Mouse (Mus musculus) G1E (cell line): ENCODE measurements around the gene Coro2b. TPM values are rescaled to one million over a fixed set of nuclear protein-coding genes. Genes with fewer than 3 reads are reported as not detected.

Experiments used
- ATAC-seq: 2 replicates; pipeline ENCODE4 v1.8.0; 2016; ENCODE audit warnings: mild to moderate bottlenecking; ENCODE audit not compliant: insufficient number of reproducible peaks, poor library complexity, low FRiP score, severe bottlenecking; ENCODE audit errors: extremely low read depth
- DNase-seq: peaks from one replicate; pipeline ENCODE4 v3.0.0; 2012; ENCODE audit warnings: low spot score
- H3K27me3 ChIP-seq: 2 replicates; pipeline ENCODE4 v1.6.1; 2012; ENCODE audit warnings: mild to moderate bottlenecking, low read length, inconsistent platforms; ENCODE audit not compliant: insufficient read depth
- H3K36me3 ChIP-seq: replicated peaks from 2 replicates; pipeline ENCODE3; 2012; ENCODE audit warnings: mild to moderate bottlenecking, inconsistent platforms
- H3K4me1 ChIP-seq: 2 replicates; pipeline ENCODE4 v1.6.1; 2012; ENCODE audit warnings: low read depth, low read length, inconsistent platforms, mixed read lengths; ENCODE audit not compliant: insufficient read depth
- H3K4me3 ChIP-seq: 2 replicates; pipeline ENCODE4 v1.5.1; 2012; ENCODE audit warnings: low read depth, mild to moderate bottlenecking, inconsistent platforms, low read length, moderate library complexity, mixed read lengths
- H3K9me3 ChIP-seq: replicated peaks from 2 replicates; pipeline ENCODE4 v1.6.1; 2012; ENCODE audit warnings: inconsistent platforms
- CTCF ChIP-seq: IDR thresholded peaks from 2 replicates; pipeline ENCODE4 v1.5.1; 2012; ENCODE audit warnings: low read depth, low read length, inconsistent platforms, mixed read lengths
- GATA1 ChIP-seq: IDR thresholded peaks from 2 replicates; pipeline ENCODE4 v1.6.1; 2012; ENCODE audit warnings: borderline replicate concordance, low read length, inconsistent platforms, mixed read lengths
- GATA2 ChIP-seq: IDR thresholded peaks from 2 replicates; pipeline ENCODE4 v1.6.1; 2012; ENCODE audit warnings: low read depth, low read length, inconsistent platforms, borderline replicate concordance
- POLR2AphosphoS5 ChIP-seq: IDR thresholded peaks from 2 replicates; pipeline ENCODE4 v1.6.1; 2012; ENCODE audit warnings: low read depth, low read length, inconsistent platforms; ENCODE audit not compliant: insufficient replicate concordance
- TAL1 ChIP-seq: conservative IDR thresholded peaks from 2 replicates; pipeline ENCODE4 v1.6.1; 2012; ENCODE audit warnings: low read depth, low read length, inconsistent platforms, mixed read lengths
- polyA plus RNA-seq: library from polyadenylated mRNA; stranded (reverse); fragments of >175 nt; gene quantifications from 2 replicates; pipeline ENCODE4 v1.2.3, GENCODE M21; 2012
- total RNA-seq, 2 experiments: library from RNA; stranded (forward) in 1 of 2; stranded (reverse) in 1 of 2; fragments of 200-1000 nt in 1 of 2; fragments of >200 nt in 1 of 2; fragmentation: Nextera tagmentation in 1 of 2; gene quantifications; 2 replicates each; pipeline ENCODE4 v1.2.3; 2014 to 2017

Gene Coro2b
- total and polyA plus RNA-seq, 3 experiments, result 0.16 TPM; not detected in 2

DNA sequence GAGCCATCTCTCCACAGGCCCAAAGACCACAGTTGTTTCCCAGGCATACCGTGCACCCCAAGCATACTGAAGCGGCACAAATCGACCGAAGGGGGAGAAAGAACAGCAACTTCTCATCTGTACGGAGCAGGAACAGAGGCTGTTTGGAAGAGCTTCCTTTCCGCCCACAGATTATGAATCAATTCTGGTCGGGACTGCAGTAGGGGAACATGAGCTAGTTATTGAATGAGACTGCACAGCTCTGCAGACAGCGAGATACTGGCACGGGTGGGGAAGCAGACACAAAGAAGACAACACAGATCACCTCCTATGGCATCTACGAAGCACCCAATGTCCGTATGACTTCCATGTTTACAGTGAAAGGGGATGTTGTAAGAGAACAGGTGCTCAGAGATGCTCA lies 8.3 kb downstream of the Coro2b start:
- peaks cover 21% of the 10 kb centered on the region for H3K27me3 ChIP-seq
- no peaks in the 10 kb centered on the region for H3K36me3 ChIP-seq
- no peak overlapping the region for H3K4me3 ChIP-seq
- DNase-seq, result no peak
- H3K4me1 ChIP-seq, result no peaks in the 10 kb centered on the region
- ATAC-seq, result no peak
- TF ChIP-seq GATA1 (no peak), CTCF (no peak), GATA2 (no peak), POLR2AphosphoS5 (no peak), TAL1 (no peak)
- no peaks in the 10 kb centered on the region for H3K9me3 ChIP-seq

- Histone ChIP-seq H3K27me3 (peaks cover 21% of the 10 kb centered on the region), H3K4me3 (no peak overlapping the region), H3K9me3 (no peaks in the 10 kb centered on the region), H3K36me3 (no peaks in the 10 kb centered on the region), H3K4me1 (no peaks in the 10 kb centered on the region)
- DNase-seq (no peak), ATAC-seq (no peak)
- TF ChIP-seq TAL1 (no peak), POLR2AphosphoS5 (no peak), GATA1 (no peak), CTCF (no peak), GATA2 (no peak)
Measured at GRCm38 (mm10) chr9:62526858-62527257, 10.0 kb downstream of the Coro2b start.

DNA sequence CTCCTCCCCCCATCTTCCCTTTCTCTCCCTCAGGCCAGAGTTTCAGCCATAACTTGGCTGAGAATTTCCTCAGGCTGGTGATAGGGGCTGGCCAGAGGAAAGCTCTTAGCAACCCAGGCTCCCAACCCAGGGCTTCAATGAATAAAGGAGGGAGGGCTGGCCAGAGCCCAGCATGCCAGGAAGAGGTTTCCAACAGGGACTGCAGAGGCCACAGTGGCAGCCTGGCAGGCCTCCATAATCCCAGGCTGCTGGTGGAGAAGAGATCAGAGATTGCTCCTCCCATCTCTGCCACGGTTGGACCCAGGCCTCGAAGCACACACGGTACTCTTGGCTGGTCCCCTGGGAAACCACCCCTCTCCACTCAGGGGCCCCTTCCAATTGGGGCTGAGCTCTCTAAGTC lies 10.4 kb downstream of the Coro2b start:
- Histone ChIP-seq H3K27me3 (peaks cover 19% of the 10 kb centered on the region), H3K4me1 (no peaks in the 10 kb centered on the region), H3K36me3 (no peaks in the 10 kb centered on the region), H3K4me3 (no peak overlapping the region), H3K9me3 (no peaks in the 10 kb centered on the region)
- DNase-seq (no peak), ATAC-seq (no peak)
- no peak for TF ChIP-seq GATA1
- no peak for TF ChIP-seq GATA2
- TF ChIP-seq CTCF, result no peak
- TF ChIP-seq POLR2AphosphoS5, result no peak
- no peak for TF ChIP-seq TAL1

GRCm38 (mm10) chr9:62524761-62525308 lies 12.0 kb downstream of the Coro2b start:
- TF ChIP-seq CTCF (no peak), GATA2 (no peak)
- ATAC-seq (no peak), DNase-seq (no peak)
- H3K36me3 ChIP-seq, result no peaks in the 10 kb centered on the region
- no peak overlapping the region for H3K4me3 ChIP-seq
- peaks cover 12% of the 10 kb centered on the region; the same call in 1 of the 2 replicates for H3K27me3 ChIP-seq
- H3K4me1 ChIP-seq, result no peaks in the 10 kb centered on the region
- no peaks in the 10 kb centered on the region for H3K9me3 ChIP-seq

DNA sequence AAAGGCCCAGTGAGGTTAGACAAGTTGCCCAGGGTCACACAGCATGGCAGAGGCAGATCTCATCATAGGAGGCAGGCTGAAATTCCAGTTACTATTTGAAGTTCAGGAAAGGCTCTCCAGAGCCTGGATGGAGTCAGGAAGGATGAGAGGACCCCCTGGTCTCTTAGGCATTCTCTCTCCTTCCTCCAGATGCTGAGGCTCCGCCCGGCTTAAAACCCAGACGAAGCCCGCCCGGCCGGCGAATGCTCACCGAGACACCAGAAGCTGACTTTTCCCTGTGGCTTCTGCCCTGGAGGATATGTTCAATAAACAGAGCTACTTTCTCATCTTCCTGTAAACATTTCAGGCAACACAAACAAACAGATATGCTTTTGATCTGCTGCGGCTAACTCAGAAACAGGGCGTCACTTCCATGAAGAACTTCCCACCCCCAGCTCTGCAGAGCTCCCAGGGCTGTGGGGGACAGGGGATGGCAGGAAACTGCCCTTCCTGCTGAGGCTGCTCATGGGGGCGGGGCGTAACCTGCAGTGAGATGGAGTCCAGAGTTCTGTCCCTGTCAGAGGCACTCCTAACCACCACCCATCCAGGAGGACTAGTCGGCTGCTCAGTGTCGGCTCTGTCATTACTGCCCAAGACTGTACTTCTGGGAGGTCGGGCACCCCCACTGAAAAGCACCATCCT lies 13.9 kb downstream of the Coro2b start:
- Histone ChIP-seq H3K36me3 (no peaks in the 10 kb centered on the region), H3K4me3 (no peak overlapping the region), H3K27me3 (peaks cover 13% of the 10 kb centered on the region; the same call in 1 of the 2 replicates), H3K4me1 (no peaks in the 10 kb centered on the region), H3K9me3 (no peaks in the 10 kb centered on the region)
- TF ChIP-seq GATA1, result no peak
- TF ChIP-seq GATA2, result no peak
- no peak for TF ChIP-seq POLR2AphosphoS5
- no peak for TF ChIP-seq CTCF
- no peak for TF ChIP-seq TAL1
- DNase-seq (no peak), ATAC-seq (no peak)

- no peak for ATAC-seq
- H3K27me3 ChIP-seq, result peaks cover 13% of the 10 kb centered on the region; the same call in 1 of the 2 replicates
- TF ChIP-seq POLR2AphosphoS5 (no peak), GATA2 (no peak), TAL1 (no peak), CTCF (no peak), GATA1 (no peak)
Measured at GRCm38 (mm10) chr9:62522211-62522610, 14.6 kb downstream of the Coro2b start.

GRCm38 (mm10) chr9:62521541-62521940 lies 15.3 kb downstream of the Coro2b start:
- DNase-seq, result no peak
- Histone ChIP-seq H3K27me3 (peaks cover 16% of the 10 kb centered on the region; the same call in 1 of the 2 replicates), H3K36me3 (no peaks in the 10 kb centered on the region), H3K9me3 (no peaks in the 10 kb centered on the region), H3K4me3 (no peak overlapping the region), H3K4me1 (no peaks in the 10 kb centered on the region)
- ATAC-seq, result no peak
- no peak for TF ChIP-seq TAL1
- TF ChIP-seq GATA1, result no peak
- no peak for TF ChIP-seq CTCF
- TF ChIP-seq POLR2AphosphoS5, result no peak
- TF ChIP-seq GATA2, result no peak

More at GRCm38 (mm10) chr9:62522211-62522610, 14.6 kb downstream of the Coro2b start:
- H3K4me1 ChIP-seq, result no peaks in the 10 kb centered on the region
- no peaks in the 10 kb centered on the region for H3K9me3 ChIP-seq
- DNase-seq, result no peak
- H3K36me3 ChIP-seq, result no peaks in the 10 kb centered on the region
- no peak overlapping the region for H3K4me3 ChIP-seq
